Comparison of ENCODE assay signal across 23 mouse cellular contexts in the genomic region with DNA sequence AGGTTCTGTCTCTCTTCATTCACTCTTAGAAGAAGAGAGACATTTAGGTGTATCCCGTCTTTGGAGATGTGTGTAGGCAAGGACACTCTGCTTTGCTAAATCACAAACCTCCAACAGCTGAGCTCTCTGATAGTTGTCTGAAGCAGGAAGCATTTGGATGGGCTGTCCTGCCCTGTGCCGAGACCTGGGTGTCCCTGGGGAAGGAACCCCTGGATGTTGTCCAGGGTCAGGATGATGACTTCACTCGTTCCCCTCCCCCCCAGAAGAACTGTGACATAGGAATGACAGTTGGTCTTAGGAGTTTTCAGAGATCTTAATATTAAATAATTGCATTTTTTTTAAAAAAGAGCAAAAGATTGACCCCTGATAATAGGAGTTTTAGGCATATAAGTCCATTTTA.
DNase-seq lines count a peak whose midpoint lies in the region; ATAC-seq lines count a peak whose summit lies in the region.
"Had no signal": no experiment of that assay in that cellular context is flagged by ENCODE, and none has a peak within 500 bp of the region (broad histone marks: within the 10 kb centered on the region; RNA-seq: fewer than 3 reads in every experiment).

No protein-coding gene starts in this region.

- DNase-seq in heart, adult 18-20 months: peak; percentile 29 to 30
- no peak for DNase-seq in heart, postnatal 25 days (ENCODE audit: low spot score)
- peak; percentile 22 for DNase-seq in kidney, postnatal 14 days
- no peak for DNase-seq in kidney, adult 11 months
- DNase-seq in adrenal gland, postnatal 25 days: peak; percentile 31
- peak; percentile 46 for DNase-seq in heart, postnatal 4 days
- no peak for DNase-seq in layer of hippocampus, adult 11-12 months (ENCODE audit: low spot score)
- DNase-seq: cerebellum, adult 8-10 months; cerebellum, postnatal 25 days; gastrocnemius, postnatal 14 days; liver, postnatal 0 days; lung, postnatal 36 days had no signal

- intact Hi-C loops in heart, postnatal 25 days (cut with DNase I): no loop called here

- H3K36me3 ChIP-seq in hindbrain, embryonic 16.5 days (ENCODE audit: control insufficient read depth, insufficient read depth, low read length): no peaks in the 10 kb centered on the region
- H3K36me3 ChIP-seq: hindbrain, embryonic 12.5 days; liver, embryonic 12.5 days; midbrain, embryonic 12.5 days; neural tube, embryonic 13.5 days; stomach, embryonic 15.5 days had no signal

- no peak overlapping the region for H3K27ac ChIP-seq in hindbrain, embryonic 16.5 days (ENCODE audit: low read depth, low read length)
- H3K27ac ChIP-seq: forebrain, embryonic 13.5 days; hindbrain, embryonic 12.5 days; kidney, postnatal 0 days; layer of hippocampus, adult 2 months; liver, embryonic 12.5 days; midbrain, embryonic 12.5 days; neural tube, embryonic 13.5 days; stomach, embryonic 15.5 days had no signal

- no peak overlapping the region for H3K4me3 ChIP-seq in hindbrain, embryonic 16.5 days (ENCODE audit: low read length)
- H3K4me3 ChIP-seq: forebrain, embryonic 13.5 days; hindbrain, embryonic 12.5 days; layer of hippocampus, adult 2 months; liver, embryonic 12.5 days; midbrain, embryonic 12.5 days; neural tube, embryonic 13.5 days; stomach, embryonic 15.5 days had no signal

- H3K4me2 ChIP-seq in hindbrain, embryonic 16.5 days (ENCODE audit: low read length): no peak overlapping the region
- H3K4me2 ChIP-seq: forebrain, embryonic 13.5 days; hindbrain, embryonic 12.5 days; liver, embryonic 12.5 days; midbrain, embryonic 12.5 days; neural tube, embryonic 13.5 days; stomach, embryonic 15.5 days had no signal

- no peak overlapping the region for H3K9ac ChIP-seq in hindbrain, embryonic 16.5 days (ENCODE audit: low read depth, low read length)
- H3K9ac ChIP-seq: forebrain, embryonic 13.5 days; hindbrain, embryonic 12.5 days; liver, embryonic 12.5 days; liver, postnatal 0 days; midbrain, embryonic 12.5 days; neural tube, embryonic 13.5 days; stomach, embryonic 15.5 days had no signal

- 83% methylated on average over 3 of the region's 3 CpGs for WGBS in hindbrain, embryonic 16.5 days

- H3K27me3 ChIP-seq in hindbrain, embryonic 16.5 days (replicated peaks; ENCODE audit: control insufficient read depth, insufficient read depth, low read length): no peaks in the 10 kb centered on the region
- H3K27me3 ChIP-seq: forebrain, embryonic 13.5 days; hindbrain, embryonic 12.5 days; liver, embryonic 12.5 days; midbrain, embryonic 12.5 days; neural tube, embryonic 13.5 days; stomach, embryonic 15.5 days had no signal

- H3K4me1 ChIP-seq in hindbrain, embryonic 16.5 days (ENCODE audit: control insufficient read depth, insufficient read depth, low read depth, low read length): no peaks in the 10 kb centered on the region
- H3K4me1 ChIP-seq: forebrain, embryonic 13.5 days; hindbrain, embryonic 12.5 days; liver, embryonic 12.5 days; midbrain, embryonic 12.5 days; neural tube, embryonic 13.5 days; stomach, embryonic 15.5 days had no signal

- no peaks in the 10 kb centered on the region for H3K9me3 ChIP-seq in hindbrain, embryonic 16.5 days (ENCODE audit: control insufficient read depth, low read length)
- H3K9me3 ChIP-seq: forebrain, embryonic 13.5 days; hindbrain, embryonic 12.5 days; liver, embryonic 12.5 days; midbrain, embryonic 12.5 days; neural tube, embryonic 13.5 days; stomach, embryonic 15.5 days had no signal

- no peak for ATAC-seq in hindbrain, embryonic 16.5 days
- ATAC-seq: CD4-positive, CD25-positive, alpha-beta regulatory T cell, adult 4 months; forebrain, embryonic 13.5 days; intestine, embryonic 16.5 days; liver, embryonic 12.5 days; liver, postnatal 0 days had no signal

Comparison
In these comparisons a context has a peak if more than half of its experiments do, and no peak if none do; other contexts are left out.
1. DNase-seq: peak in heart, adult 18-20 months (2 of 2), kidney, postnatal 14 days (single experiment), adrenal gland, postnatal 25 days (single experiment) and heart, postnatal 4 days (single experiment); none in heart, postnatal 25 days (single experiment), kidney, adult 11 months (single experiment) and layer of hippocampus, adult 11-12 months (single experiment).